Mouse (Mus musculus): ENCODE results near the gene Phldb1. TPM values are rescaled to one million over a fixed set of nuclear protein-coding genes. Genes with fewer than 3 reads are reported as not detected.

Gene Phldb1
- polyA plus RNA-seq, 1 experiment, result 62.2 TPM

DNA sequence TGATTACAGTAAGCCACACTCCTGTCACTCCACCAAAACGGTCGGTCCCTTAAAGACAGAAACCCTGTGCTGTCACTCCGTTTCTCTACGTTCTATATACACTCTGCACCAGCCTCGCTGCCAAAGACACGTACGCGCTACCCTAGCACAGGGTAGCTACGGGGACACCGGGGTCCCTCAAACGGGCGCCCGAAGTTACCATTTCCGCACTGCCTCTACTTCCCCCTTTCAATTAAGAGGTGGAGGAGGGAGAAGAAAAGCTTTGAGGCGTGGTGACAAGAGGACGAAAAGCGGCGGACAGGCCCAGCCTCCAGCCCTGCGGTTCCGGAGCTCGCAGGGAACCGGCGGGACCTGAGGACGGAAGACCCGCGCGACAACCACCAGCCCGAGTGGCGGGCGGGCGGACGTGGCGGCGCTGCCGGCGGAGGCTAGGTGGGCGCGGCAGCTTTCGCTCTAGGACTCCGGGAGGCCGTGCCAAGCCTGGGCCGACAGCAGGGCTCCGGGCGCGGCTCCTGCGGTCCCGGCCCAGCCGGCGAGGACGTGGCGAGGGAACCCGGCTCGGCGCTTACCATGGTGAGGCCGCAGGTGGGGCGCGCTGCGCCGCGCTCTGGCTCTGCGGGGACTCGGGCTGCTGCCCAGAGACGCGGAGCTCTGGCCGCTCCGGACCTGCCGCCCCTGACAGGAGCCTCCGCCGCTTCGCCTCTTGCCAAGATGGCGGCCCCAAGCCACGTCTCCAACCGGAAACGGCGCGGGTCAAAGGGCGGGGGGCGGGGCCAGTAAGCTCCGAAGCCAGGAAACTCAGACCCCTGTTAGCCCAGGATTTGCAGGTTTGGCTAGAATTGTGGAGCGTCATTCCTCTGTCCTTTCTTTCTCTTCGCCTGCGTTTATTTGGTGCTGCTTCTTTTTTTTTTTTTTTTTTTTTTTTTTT lies 32.4 kb upstream of the Phldb1 start, which contains the start of the genes Arcn1 and Ift46:
Arcn1 (minus strand) TSS at position 745 of the 928 bp plus-strand sequence.
Ift46 (plus strand) TSS at position 808 of the 928 bp plus-strand sequence.
- H3K27me3 ChIP-seq (ENCODE audit: control insufficient read depth, insufficient read depth, insufficient read length), result no peaks in the 10 kb centered on the region
- peaks cover 50% of the 10 kb centered on the region for H3K79me2 ChIP-seq (ENCODE audit: control insufficient read depth, insufficient read depth)
- peak within 1 kb of the TSS; percentile 76 for H3ac ChIP-seq (ENCODE audit: control insufficient read depth, insufficient read length)
- H3K36me3 ChIP-seq (ENCODE audit: control insufficient read depth, insufficient read depth), result no peaks in the 10 kb centered on the region
- H3K4me3 ChIP-seq, result peak within 1 kb of the TSS; percentile 79
- peak; percentile 78 for TF ChIP-seq POLR2A (IDR thresholded peaks at IDR 0.05; ENCODE audit: insufficient read length, low read depth)
- TF ChIP-seq USF1 (IDR thresholded peaks at IDR 0.05; ENCODE audit: low read depth), result no peak
- peak; percentile 80 for TF ChIP-seq POLR2AphosphoS2 (IDR thresholded peaks at IDR 0.05; ENCODE audit: insufficient read length, low read depth)
- TF ChIP-seq MYOG (IDR thresholded peaks at IDR 0.05; ENCODE audit: control insufficient read depth in 1 of 3, insufficient read depth in 1 of 3, insufficient read length in 2 of 3, low read depth in 2 of 3), result no peak
- H3K4me2 ChIP-seq (ENCODE audit: low read depth), result peak within 1 kb of the TSS; percentile 95

- no peak for TF ChIP-seq USF1 (IDR thresholded peaks at IDR 0.05; ENCODE audit: low read depth)
- no peak for TF ChIP-seq POLR2AphosphoS2 (IDR thresholded peaks at IDR 0.05; ENCODE audit: insufficient read length, low read depth)
- no peak for TF ChIP-seq MYOD1 (IDR thresholded peaks at IDR 0.05; ENCODE audit: control insufficient read depth in 1 of 3, insufficient read length in 2 of 3, low read depth in 2 of 3)
- no peak for TF ChIP-seq REST (IDR thresholded peaks at IDR 0.05; ENCODE audit: insufficient read depth, insufficient read length)
- no peak for TF ChIP-seq TCF3 (IDR thresholded peaks at IDR 0.05; ENCODE audit: insufficient read length, low read depth)
- TF ChIP-seq E2F4 (IDR thresholded peaks at IDR 0.05; ENCODE audit: insufficient read depth), result no peak
- no peak for TF ChIP-seq SRF (IDR thresholded peaks at IDR 0.05; ENCODE audit: control insufficient read depth, insufficient read length, low read depth)
- TF ChIP-seq CEBPB (IDR thresholded peaks at IDR 0.05; ENCODE audit: insufficient read depth, poor library complexity, severe bottlenecking), result no peak
- TF ChIP-seq MYOG (IDR thresholded peaks at IDR 0.05; ENCODE audit: control insufficient read depth in 1 of 3, insufficient read depth in 1 of 3, insufficient read length in 2 of 3, low read depth in 2 of 3), result no peak
- no peak for TF ChIP-seq POLR2A (IDR thresholded peaks at IDR 0.05; ENCODE audit: insufficient read length, low read depth)
- no peak for TF ChIP-seq MAX (IDR thresholded peaks at IDR 0.05; ENCODE audit: low read depth)
- TF ChIP-seq TCF12 (IDR thresholded peaks at IDR 0.05; ENCODE audit: insufficient read depth, poor library complexity, severe bottlenecking), result no peak
- H3K79me2 ChIP-seq (ENCODE audit: control insufficient read depth, insufficient read depth), result peaks cover 88% of the 10 kb centered on the region
- no peak overlapping the region for H3K4me3 ChIP-seq
- no peak overlapping the region for H3ac ChIP-seq (ENCODE audit: control insufficient read depth, insufficient read length)
- H3K27me3 ChIP-seq (ENCODE audit: control insufficient read depth, insufficient read depth, insufficient read length), result no peaks in the 10 kb centered on the region
- H3K4me2 ChIP-seq (ENCODE audit: low read depth), result no peak overlapping the region
- peaks cover 32% of the 10 kb centered on the region for H3K36me3 ChIP-seq (ENCODE audit: control insufficient read depth, insufficient read depth)
Measured at GRCm38 (mm10) chr9:44760873-44761272, 25.9 kb upstream of the Phldb1 start.

- Histone ChIP-seq H3K4me3 (no peak overlapping the region), H3K79me2 (ENCODE audit: control insufficient read depth, insufficient read depth) (no peaks in the 10 kb centered on the region), H3K36me3 (ENCODE audit: control insufficient read depth, insufficient read depth) (peaks cover 56% of the 10 kb centered on the region), H3K27me3 (ENCODE audit: control insufficient read depth, insufficient read depth, insufficient read length) (no peaks in the 10 kb centered on the region), H3ac (ENCODE audit: control insufficient read depth, insufficient read length) (no peak overlapping the region), H3K4me2 (ENCODE audit: low read depth) (no peak overlapping the region)
- TF ChIP-seq CEBPB (IDR thresholded peaks at IDR 0.05; ENCODE audit: insufficient read depth, poor library complexity, severe bottlenecking) (no peak), TCF12 (IDR thresholded peaks at IDR 0.05; ENCODE audit: insufficient read depth, poor library complexity, severe bottlenecking) (no peak), MYOG (IDR thresholded peaks at IDR 0.05; ENCODE audit: control insufficient read depth in 1 of 3, insufficient read depth in 1 of 3, insufficient read length in 2 of 3, low read depth in 2 of 3) (no peak), USF1 (IDR thresholded peaks at IDR 0.05; ENCODE audit: low read depth) (no peak), MAX (IDR thresholded peaks at IDR 0.05; ENCODE audit: low read depth) (no peak), E2F4 (IDR thresholded peaks at IDR 0.05; ENCODE audit: insufficient read depth) (no peak), POLR2AphosphoS2 (IDR thresholded peaks at IDR 0.05; ENCODE audit: insufficient read length, low read depth) (no peak), POLR2A (IDR thresholded peaks at IDR 0.05; ENCODE audit: insufficient read length, low read depth) (no peak), REST (IDR thresholded peaks at IDR 0.05; ENCODE audit: insufficient read depth, insufficient read length) (no peak), SRF (IDR thresholded peaks at IDR 0.05; ENCODE audit: control insufficient read depth, insufficient read length, low read depth) (no peak), TCF3 (IDR thresholded peaks at IDR 0.05; ENCODE audit: insufficient read length, low read depth) (no peak), MYOD1 (IDR thresholded peaks at IDR 0.05; ENCODE audit: control insufficient read depth in 1 of 3, insufficient read length in 2 of 3, low read depth in 2 of 3) (no peak)
Measured at GRCm38 (mm10) chr9:44748473-44748872, 13.5 kb upstream of the Phldb1 start.

DNA sequence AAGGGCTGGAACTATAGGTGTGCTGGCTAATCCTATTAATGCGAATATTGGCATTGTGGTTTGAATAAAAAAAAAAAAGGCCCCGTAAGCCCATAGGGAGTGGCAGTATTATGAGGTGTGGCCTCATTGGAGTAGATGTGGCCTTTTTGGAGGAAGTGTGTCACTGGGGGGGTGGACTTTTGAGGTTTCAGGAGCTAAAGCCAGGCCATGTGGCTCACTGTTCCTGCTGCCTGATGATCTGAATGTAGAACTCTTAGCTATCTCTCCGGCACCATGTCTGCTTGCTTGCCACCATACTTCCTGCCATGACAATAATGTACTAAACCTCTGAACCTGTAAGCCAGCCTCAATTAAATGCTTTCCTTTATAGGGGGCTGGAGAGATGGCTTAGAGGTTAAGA lies 12.3 kb upstream of the Phldb1 start:
- Histone ChIP-seq H3K4me2 (ENCODE audit: low read depth) (no peak overlapping the region), H3K27me3 (ENCODE audit: control insufficient read depth, insufficient read depth, insufficient read length) (no peaks in the 10 kb centered on the region), H3ac (ENCODE audit: control insufficient read depth, insufficient read length) (no peak overlapping the region), H3K79me2 (ENCODE audit: control insufficient read depth, insufficient read depth) (no peaks in the 10 kb centered on the region), H3K4me3 (no peak overlapping the region), H3K36me3 (ENCODE audit: control insufficient read depth, insufficient read depth) (peaks cover 58% of the 10 kb centered on the region)
- TF ChIP-seq POLR2AphosphoS2 (IDR thresholded peaks at IDR 0.05; ENCODE audit: insufficient read length, low read depth) (no peak), TCF3 (IDR thresholded peaks at IDR 0.05; ENCODE audit: insufficient read length, low read depth) (no peak)

DNA sequence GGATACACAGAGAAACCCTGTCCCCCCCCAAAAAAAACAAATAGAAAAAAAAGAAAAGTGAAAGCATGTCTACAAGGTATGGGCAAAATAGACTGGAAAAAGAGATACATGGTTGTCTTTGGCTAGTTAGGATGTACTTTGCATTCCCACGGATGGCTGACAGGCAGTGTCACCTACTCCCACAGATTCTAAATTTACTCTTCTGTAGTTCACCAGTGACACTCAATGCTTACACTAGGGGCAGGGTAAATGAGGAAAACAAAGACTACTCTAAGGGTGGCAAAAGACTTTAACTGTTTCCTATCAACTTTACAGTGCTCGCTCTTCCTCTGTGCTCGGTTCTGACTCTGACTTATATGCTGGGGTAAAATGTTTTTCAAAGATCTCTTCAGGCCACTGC lies 11.7 kb upstream of the Phldb1 start:
- Histone ChIP-seq H3K4me3 (no peak overlapping the region), H3ac (ENCODE audit: control insufficient read depth, insufficient read length) (no peak overlapping the region), H3K27me3 (ENCODE audit: control insufficient read depth, insufficient read depth, insufficient read length) (no peaks in the 10 kb centered on the region), H3K36me3 (ENCODE audit: control insufficient read depth, insufficient read depth) (peaks cover 61% of the 10 kb centered on the region), H3K4me2 (ENCODE audit: low read depth) (no peak overlapping the region), H3K79me2 (ENCODE audit: control insufficient read depth, insufficient read depth) (no peaks in the 10 kb centered on the region)
- TF ChIP-seq USF1 (IDR thresholded peaks at IDR 0.05; ENCODE audit: low read depth) (no peak), TCF3 (IDR thresholded peaks at IDR 0.05; ENCODE audit: insufficient read length, low read depth) (no peak), TCF12 (IDR thresholded peaks at IDR 0.05; ENCODE audit: insufficient read depth, poor library complexity, severe bottlenecking) (no peak), POLR2A (IDR thresholded peaks at IDR 0.05; ENCODE audit: insufficient read length, low read depth) (no peak)

Data from myocyte (in vitro differentiated cells).